Mouse (Mus musculus): ENCODE data around the gene Cic. TPM values are rescaled to one million over a fixed set of nuclear protein-coding genes. Genes with fewer than 3 reads are reported as not detected.
A peak's percentile ranks its signal among the peaks of the same experiment; 100 is the strongest.

Cic gene
- 100 to 1,000 TPM; 324 to 333 TPM for total RNA-seq (2021)

DNA sequence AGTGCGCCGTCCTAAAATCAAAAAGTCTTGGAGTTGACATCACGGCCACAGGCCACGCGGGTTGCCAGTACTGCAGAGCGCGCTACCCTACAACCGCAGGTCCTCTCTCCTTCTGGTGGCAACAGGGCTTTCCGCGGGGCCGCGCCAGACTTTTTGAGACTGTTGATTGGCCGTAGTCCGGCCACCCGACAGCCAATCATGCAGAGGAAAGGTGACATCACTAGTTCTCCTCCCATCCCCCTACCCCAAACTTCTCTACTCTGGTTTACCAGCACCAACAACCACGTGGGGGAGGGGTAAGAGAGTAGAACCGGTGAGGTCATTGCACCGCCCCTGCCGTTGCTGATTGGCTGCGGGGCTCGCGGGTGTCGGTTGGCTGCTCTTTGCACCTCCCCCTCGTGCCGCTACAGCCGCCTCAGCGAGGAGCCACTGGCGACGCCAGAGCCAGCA, at the start of gene Cic:
Gene Cic, plus strand, starts transcription at position 404 of the 450 bp plus-strand sequence.
- DNase-seq = peak; percentile 98
- intact Hi-C loops (cut with DNase I) = no loop called here

- intact Hi-C loops (cut with DNase I) = no loop called here
- DNase-seq = peak; percentile 73
Observed at GRCm38 (mm10) chr7:25218705-25219415, 48.6 kb upstream of the Cic start.

DNA sequence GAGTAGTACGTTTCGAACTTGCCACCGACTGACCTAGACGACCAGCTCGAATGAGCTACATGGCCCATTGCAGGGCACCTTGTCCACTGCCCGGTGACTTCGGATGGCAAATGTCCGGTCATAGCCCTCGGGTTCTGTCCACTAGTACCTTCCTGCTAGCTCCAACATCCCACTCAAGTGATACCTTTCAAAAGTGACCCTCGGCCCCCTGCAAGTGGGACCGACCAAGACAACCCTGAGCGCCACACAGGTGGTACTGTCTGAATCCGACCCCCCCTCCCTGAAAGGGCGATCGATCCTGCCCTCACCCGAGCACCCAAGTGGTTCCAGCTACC, 48.1 kb upstream of the Cic start:
- DNase-seq = no peak
- intact Hi-C loops (cut with DNase I) = no loop called here

GRCm38 (mm10) chr7:25219756-25220456, 47.6 kb upstream of the Cic start:
- DNase-seq = peak; percentile 94
- intact Hi-C loops (cut with DNase I) = loop anchor here (2.0 kb wide), 1 partner anchor 41 kb away; the partner anchor contains the start of gene Pou2f2

DNA sequence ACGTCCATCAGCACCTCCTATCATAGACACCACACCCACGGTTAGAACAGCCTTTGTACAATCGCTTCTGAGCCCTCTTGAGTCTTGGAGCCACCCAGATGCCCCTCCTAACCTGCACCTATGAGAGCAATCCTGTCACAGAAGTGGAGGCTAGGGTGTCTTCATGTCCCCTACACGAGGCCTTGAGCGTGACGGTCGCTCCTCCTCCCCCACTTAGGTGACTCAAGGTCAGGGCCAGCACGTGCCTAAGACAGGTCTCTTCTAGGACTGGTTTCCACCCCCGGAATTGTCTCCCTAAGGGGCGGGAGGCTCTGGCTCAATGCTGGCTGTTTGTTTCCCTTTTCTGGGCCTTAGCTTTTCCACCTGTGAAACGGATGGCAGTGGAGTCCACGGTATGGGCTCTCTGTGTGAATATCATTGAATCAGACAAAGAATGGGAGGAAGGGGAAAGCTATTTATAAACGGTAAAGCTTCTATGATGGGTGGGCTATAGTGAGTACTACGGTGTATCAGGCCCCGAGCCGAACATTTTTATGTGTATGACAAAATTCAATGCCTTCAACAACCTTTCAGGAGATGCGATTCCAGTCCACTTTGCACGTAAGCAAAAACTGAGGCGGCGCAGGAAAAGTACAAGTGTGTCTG, 46.9 kb upstream of the Cic start, which contains the start of gene Dedd2:
Gene Dedd2, minus strand, starts transcription at position 159 of the 645 bp plus-strand sequence.
- no peak for DNase-seq
- intact Hi-C loops (cut with DNase I) = loop anchor here (2.0 kb wide), 1 partner anchor 42 kb away; the partner anchor contains the start of gene Pou2f2

GRCm38 (mm10) chr7:25221102-25221883, 46.2 kb upstream of the Cic start, which contains the start of gene Zfp526:
Gene Zfp526 (plus strand): TSS chr7:25221425.
- intact Hi-C loops (cut with DNase I) = loop anchor here (2.0 kb wide), 1 partner anchor 42 kb away; the partner anchor contains the start of gene Pou2f2

DNA sequence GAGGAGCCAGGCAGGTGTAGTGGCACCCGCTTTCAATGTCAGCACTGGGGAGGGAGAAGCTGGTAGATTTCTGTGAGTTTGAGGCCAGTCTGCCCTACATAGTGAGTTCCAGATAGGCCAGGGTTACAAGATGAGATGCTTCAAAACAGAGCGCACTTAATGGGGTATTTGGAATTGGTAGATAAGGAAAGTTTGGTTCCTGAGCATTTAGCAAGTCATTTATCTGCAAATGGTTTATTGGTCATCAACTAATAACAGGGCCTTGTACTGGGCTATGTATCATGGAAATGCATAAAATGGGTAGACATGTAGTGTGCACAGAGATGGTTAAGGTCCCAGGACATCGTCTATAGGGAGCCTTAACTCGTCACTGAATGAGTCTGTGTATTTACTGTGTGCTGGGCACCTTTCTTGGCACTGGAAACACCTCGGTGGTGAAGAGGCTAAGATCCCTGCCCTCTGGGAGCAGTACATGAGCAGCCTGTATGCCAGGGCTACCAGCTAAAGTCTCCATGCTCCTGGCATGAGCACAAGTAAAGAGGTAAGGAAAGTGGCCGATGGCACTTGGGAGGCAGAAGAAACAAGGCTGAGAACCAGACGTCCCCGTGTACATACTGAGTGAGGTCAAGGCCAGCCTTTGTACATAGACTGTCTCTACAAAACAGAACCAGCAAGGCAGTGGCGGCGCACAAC, 45.1 kb upstream of the Cic start:
- intact Hi-C loops (cut with DNase I) = no loop called here

More at GRCm38 (mm10) chr7:25221102-25221883, 46.2 kb upstream of the Cic start, which contains the start of gene Zfp526:
- peak; percentile 98 for DNase-seq

GRCm38 (mm10) chr7:25227523-25228300, 39.8 kb upstream of the Cic start:
- intact Hi-C loops (cut with DNase I) = no loop called here
- DNase-seq = no peak

More for the DNA sequence above, 45.1 kb upstream of the Cic start:
- DNase-seq = no peak

- DNase-seq = no peak
- intact Hi-C loops (cut with DNase I) = no loop called here
Observed at GRCm38 (mm10) chr7:25230690-25231285, 36.7 kb upstream of the Cic start.

- no peak for DNase-seq
- intact Hi-C loops (cut with DNase I) = no loop called here
Observed at GRCm38 (mm10) chr7:25232101-25232648, 35.3 kb upstream of the Cic start.

- no peak for DNase-seq
- intact Hi-C loops (cut with DNase I) = no loop called here
Observed at GRCm38 (mm10) chr7:25233061-25233460, 34.4 kb upstream of the Cic start.

GRCm38 (mm10) chr7:25235526-25235925, 32.0 kb upstream of the Cic start:
- intact Hi-C loops (cut with DNase I) = no loop called here
- DNase-seq = no peak

DNA sequence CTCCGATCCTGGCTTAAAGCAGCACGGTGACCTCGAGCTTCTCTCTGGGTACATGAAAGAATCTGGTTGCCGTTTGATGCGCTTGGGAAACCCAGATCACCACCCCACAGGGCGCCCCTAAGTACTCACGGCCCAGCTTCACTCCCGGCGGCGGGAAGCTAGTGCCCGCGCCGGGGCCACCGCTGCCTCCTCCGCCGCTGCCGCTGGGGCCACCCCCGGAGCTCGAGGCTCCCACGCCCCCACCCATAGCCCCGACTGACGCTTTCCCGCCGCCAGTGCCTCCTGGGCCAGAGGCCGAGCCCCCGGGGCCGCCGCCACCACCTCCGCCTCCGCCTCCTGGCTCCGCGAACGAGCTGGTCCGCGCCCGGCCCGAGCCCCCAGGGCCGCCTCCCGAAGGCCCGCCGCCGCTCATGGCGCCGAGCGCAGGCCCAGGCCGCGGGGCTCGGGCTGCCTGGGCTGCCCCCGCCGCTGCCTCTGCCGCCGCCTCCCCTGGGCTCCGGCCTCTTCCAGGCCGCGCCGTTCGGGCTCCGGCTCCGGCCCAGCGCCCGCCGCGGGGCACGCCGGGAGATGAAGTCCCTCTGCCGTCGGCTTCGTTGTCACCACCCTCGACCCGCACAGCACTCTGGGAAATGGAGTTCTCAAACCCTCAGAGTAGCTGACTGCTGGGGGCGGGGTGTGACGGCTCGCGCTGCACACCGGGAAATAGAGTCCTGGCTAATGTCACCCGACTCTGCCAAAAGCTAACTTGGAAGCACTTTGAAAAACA, 30.1 kb upstream of the Cic start, which contains the start of gene Gsk3a:
Gene Gsk3a, minus strand, starts transcription at position 603 of the 766 bp plus-strand sequence.
- DNase-seq = peak; percentile 99
- intact Hi-C loops (cut with DNase I) = no loop called here

DNA sequence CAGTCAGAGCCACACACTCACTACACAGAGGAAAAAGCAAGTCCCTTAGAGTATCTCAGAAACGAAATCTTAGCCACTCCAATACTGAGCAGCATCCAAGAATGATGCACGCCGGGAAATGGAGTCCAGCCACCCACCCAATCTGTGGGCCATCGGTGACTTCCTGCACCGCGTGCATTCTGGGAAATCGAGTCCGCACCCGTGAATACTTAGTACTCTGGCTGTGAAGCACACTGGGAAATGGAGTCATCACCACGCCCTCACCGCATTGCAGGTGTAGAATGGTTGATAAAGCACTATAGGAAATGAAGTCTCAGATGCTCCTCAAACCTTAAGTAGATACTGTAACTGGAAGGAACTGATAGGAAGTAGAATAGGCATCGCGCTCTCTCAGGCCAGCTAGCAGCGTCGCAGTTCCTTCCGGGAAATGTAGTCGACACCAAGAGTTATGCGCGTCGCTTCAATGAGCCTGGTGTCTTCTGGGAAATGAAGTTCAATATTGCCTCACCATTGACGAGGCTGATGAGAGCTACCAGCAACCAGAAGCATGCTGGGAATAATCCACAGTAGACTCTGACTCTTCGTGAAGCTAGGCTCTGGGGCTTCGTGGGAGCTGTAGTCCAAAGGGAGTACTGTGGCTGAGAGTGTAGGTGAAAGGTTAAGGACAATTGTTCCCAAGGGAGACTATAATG, 29.3 kb upstream of the Cic start:
- DNase-seq = peak; percentile 94
- intact Hi-C loops (cut with DNase I) = no loop called here

DNA sequence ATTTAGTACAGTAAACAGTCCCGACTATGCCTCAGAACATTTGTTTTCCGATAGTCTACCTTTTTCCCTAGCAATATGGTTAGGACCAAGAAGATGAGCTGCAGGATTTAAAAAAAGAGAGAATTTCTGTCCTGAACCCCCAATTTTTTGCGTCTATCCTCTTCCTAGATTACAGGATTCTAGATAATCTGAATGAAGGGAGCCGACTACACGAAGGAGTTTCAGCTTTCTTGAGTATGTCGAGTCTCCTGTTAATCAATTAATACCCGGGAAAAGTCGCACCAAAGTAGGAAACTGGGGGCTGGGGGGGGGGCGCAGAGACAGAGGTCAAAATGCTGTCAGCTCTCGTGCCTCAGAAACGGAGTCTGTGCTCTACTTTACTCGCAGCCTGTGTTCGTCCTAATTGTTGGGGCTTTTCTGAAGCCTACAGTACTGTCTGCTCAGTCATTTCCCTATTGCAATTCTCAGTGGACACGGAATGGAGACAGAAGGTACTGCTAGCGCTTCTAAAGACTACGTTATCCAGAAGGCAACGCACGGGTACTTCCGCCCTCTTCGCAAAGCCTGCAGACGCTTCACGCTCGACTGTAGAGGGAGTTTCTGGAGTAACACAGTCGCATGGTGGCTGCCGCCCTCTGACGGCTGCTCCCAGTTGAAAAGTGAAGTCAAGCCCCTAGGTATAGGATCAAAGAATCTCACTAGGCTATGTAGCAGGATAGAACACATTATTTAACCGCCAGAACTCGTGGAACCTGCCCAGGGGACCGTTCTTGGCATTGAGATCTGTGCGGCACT, 28.5 kb upstream of the Cic start:
- intact Hi-C loops (cut with DNase I) = no loop called here
- DNase-seq = peak; percentile 87

DNA sequence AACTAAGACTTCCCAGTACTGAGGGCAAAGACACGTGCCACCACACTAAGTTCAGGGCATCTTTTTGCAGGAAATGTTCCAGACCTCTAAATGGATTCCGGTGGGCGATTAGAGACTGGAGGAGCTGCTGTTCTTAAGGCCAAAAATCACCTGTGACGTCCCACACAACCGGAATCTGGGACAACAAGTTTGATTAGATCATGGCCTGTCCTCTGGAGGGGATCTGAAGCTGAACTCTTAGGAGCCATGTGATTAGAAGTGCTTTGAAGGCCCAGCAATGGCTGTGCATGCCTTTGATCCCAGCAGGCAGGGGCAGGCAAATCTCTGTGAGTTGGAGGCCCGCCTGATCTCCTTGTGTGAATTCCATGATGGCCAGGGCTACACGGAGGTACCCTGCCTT, 26.9 kb upstream of the Cic start:
- intact Hi-C loops (cut with DNase I) = loop anchor here (2.0 kb wide), 1 partner anchor 38 kb away; no protein-coding TSS in a partner anchor
- DNase-seq = no peak

Data from left cerebral cortex, postnatal 4 days (tissue).